Mouse (Mus musculus) midbrain, postnatal 0 days (tissue): ENCODE data around the gene Cyfip2. TPM values are rescaled to one million over a fixed set of nuclear protein-coding genes. Genes with fewer than 3 reads are reported as not detected.

Experiments
- ATAC-seq: fragments of 200-750 bp; cut with Nextera tagmentation; 2 replicates; pipeline ENCODE4 v1.8.0; 2017; ENCODE audit warnings: moderate number of reproducible peaks, mild to moderate bottlenecking, moderate TSS enrichment, moderate library complexity; ENCODE audit not compliant: low FRiP score
- DNase-seq: peaks from one replicate; pipeline ENCODE4 v3.0.0-alpha.2; 2015; ENCODE audit warnings: low spot score
- H3K27ac ChIP-seq: fragments of 300-500 bp; sonication (generic); 2 replicates; pipeline ENCODE4 v1.5.1; 2014; ENCODE audit warnings: low read depth, mild to moderate bottlenecking, low read length, mixed read lengths
- H3K27me3 ChIP-seq: fragments of 300-500 bp; sonication (generic); 2 replicates; pipeline ENCODE4 v1.6.1; 2014; ENCODE audit warnings: low read length, control low read depth, mixed read lengths; ENCODE audit not compliant: insufficient read depth
- H3K36me3 ChIP-seq: fragments of 300-500 bp; sonication (generic); 2 replicates; pipeline ENCODE4 v1.6.1; 2014; ENCODE audit warnings: low read length, control low read depth, mixed read lengths; ENCODE audit not compliant: insufficient read depth
- H3K4me1 ChIP-seq: fragments of 300-500 bp; sonication (generic); 2 replicates; pipeline ENCODE4 v1.6.1; 2014; ENCODE audit warnings: mild to moderate bottlenecking, control low read depth, antibody characterized with exemption, low read length, mixed read lengths; ENCODE audit not compliant: insufficient read depth
- H3K4me2 ChIP-seq: fragments of 300-500 bp; sonication (generic); 2 replicates; pipeline ENCODE4 v1.6.1; 2014; ENCODE audit warnings: low read depth, mild to moderate bottlenecking, low read length, mixed read lengths; ENCODE audit not compliant: poor library complexity, severe bottlenecking
- H3K4me3 ChIP-seq: fragments of 300-500 bp; sonication (generic); 2 replicates; pipeline ENCODE4 v1.5.1; 2014; ENCODE audit warnings: low read depth, mild to moderate bottlenecking, low read length, moderate library complexity
- H3K9ac ChIP-seq: fragments of 300-500 bp; sonication (generic); replicated peaks from 2 replicates; pipeline ENCODE4 v1.6.1; 2014; ENCODE audit warnings: mild to moderate bottlenecking, low read length, moderate library complexity, mixed read lengths; ENCODE audit not compliant: poor library complexity, severe bottlenecking
- H3K9me3 ChIP-seq: fragments of 300-500 bp; sonication (generic); 2 replicates; pipeline ENCODE4 v1.6.1; 2016; ENCODE audit warnings: low read length, control low read depth
- CTCF ChIP-seq: IDR thresholded peaks from 2 replicates; pipeline ENCODE4 v1.5.1; 2016; ENCODE audit warnings: antibody characterized with exemption, mild to moderate bottlenecking
- WGBS: fragments of 180-500 bp; shearing (Covaris S2); extraction: QIAGEN DNeasy Blood & Tissue Kit; methylation state at CpG from one replicate; pipeline ENCODE4 v1.1.7; 2014; 5-methylcytosine and 5-hydroxymethylcytosine counted together
- microRNA-seq: library from miRNA; unstranded; fragments of <30 nt; microRNA quantifications from one replicate; pipeline ENCODE4, GENCODE M21; 2016; ENCODE audit warnings: borderline number of aligned reads
- polyA plus RNA-seq: library from polyadenylated mRNA; unstranded; fragments of >200 nt; fragmentation: Nextera tagmentation; extraction: Ambion mirVana; gene quantifications from 2 replicates; pipeline ENCODE4 v1.2.1, GENCODE M21; 2015
- total RNA-seq: library from RNA; depleted of rRNA; stranded (reverse); fragments of >200 nt; gene quantifications from 2 replicates; pipeline ENCODE4 v1.2.3, GENCODE M21; 2014; rRNA removed

Cyfip2 gene
- total and polyA plus RNA-seq, 2 experiments from 2014 or later, result 83.7 to 133 TPM

DNA sequence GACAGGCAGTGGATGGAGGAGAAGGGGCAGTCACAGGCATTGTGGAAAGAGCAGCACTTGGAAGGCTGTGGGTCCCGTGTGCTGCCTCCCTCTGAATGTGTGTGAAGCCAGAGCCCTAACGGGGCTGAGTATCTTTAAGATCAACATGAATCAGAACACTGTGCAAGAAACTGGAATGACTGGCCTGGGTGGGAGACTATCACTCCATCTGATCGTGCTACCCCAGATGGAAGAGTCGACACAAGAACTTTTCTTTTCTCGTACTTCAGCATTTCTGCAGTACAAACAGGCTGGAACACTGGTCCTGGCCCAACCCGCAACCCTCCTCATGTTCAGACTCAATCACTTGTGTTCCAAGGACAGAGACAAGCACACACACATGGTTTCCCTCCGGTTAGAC, 144.2 kb downstream of the Cyfip2 start:
- no peaks in the 10 kb centered on the region for H3K4me1 ChIP-seq
- WGBS, result 94% methylated on average over 7 of the region's 7 CpGs
- no peak for TF ChIP-seq CTCF
- no peaks in the 10 kb centered on the region for H3K9me3 ChIP-seq
- ATAC-seq (no peak), DNase-seq (no peak)
- no peak overlapping the region for H3K4me2 ChIP-seq
- no peak overlapping the region for H3K27ac ChIP-seq
- H3K4me3 ChIP-seq, result no peak overlapping the region
- no peak overlapping the region for H3K9ac ChIP-seq
- H3K27me3 ChIP-seq, result peaks cover 7% of the 10 kb centered on the region
- no peaks in the 10 kb centered on the region for H3K36me3 ChIP-seq

DNA sequence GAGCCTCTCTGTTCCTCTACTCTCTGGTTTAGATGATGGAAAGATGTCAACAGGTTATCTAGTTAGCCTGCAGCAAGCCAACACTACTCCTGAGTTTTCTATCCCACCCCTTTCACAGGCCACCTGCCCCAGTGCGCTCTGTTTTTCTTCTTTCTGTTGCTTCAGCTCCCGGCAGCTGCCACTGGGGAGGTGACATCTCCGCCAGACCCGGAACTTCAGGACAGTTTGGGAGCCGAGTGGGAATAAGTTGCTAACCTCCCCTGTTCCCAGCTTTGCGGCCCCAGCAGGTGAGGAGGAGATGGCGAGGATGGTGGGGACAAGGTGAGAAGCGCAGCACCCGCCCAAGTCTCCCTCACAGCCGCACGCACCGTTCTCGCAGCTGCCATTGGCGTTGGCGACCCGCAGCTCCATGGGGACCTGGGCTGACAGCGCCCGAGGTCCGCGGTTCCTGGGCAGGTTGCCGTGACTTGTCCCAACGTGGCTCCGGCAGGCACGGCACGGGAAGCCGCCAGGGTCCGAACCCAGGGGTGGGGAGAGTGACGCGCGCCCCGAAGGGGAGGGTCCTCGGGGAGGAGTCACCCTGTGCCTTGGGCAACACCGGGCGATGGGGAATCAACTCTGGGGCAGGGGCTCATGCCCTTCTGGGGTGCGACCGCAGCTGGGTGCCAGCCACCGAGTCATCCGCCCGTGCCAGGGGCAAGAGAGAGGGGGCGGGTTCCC, 146.6 kb downstream of the Cyfip2 start, which contains the start of gene Nipal4:
Gene Nipal4 (minus strand): TSS at position 643 of the 720 bp plus-strand sequence.
- Histone ChIP-seq H3K36me3 (no peaks in the 10 kb centered on the region), H3K4me1 (no peaks in the 10 kb centered on the region), H3K27me3 (peaks cover 7% of the 10 kb centered on the region), H3K4me3 (peak within 1 kb of the TSS; percentile 57), H3K27ac (no peak within 1 kb of the TSS), H3K4me2 (peak within 1 kb of the TSS; percentile 99), H3K9me3 (no peaks in the 10 kb centered on the region), H3K9ac (peak within 1 kb of the TSS; percentile 59)
- DNase-seq (no peak), ATAC-seq (peak; percentile 65)
- TF ChIP-seq CTCF, result no peak
- WGBS, result 2% methylated on average over 38 of the region's 40 CpGs

DNA sequence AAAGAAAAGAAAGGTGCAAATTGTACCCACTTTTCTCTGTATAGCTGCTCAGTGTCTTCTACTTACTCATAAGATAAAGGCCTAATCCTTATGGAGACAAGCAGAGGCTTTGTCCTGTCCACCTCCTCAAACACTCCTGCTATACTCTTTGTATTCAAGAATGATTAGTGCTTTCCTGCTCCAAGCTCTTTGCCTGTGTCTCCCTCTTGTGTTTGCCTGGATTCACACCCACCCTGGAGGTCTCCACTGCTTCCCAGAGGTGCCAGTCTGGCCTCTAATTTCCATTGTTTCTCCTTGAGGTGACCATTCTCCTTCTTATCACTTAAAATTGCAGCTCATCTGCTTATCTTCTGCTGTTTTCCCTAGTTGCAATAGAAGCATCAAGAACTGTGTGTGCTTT, 155.2 kb downstream of the Cyfip2 start:
- H3K9ac ChIP-seq, result no peak overlapping the region
- no peaks in the 10 kb centered on the region for H3K27me3 ChIP-seq
- DNase-seq (no peak), ATAC-seq (no peak)
- H3K36me3 ChIP-seq, result no peaks in the 10 kb centered on the region
- no peaks in the 10 kb centered on the region for H3K4me1 ChIP-seq
- no peak overlapping the region for H3K4me2 ChIP-seq
- no peak overlapping the region for H3K4me3 ChIP-seq
- no peaks in the 10 kb centered on the region for H3K9me3 ChIP-seq
- TF ChIP-seq CTCF, result peak; percentile 51
- H3K27ac ChIP-seq, result no peak overlapping the region

DNA sequence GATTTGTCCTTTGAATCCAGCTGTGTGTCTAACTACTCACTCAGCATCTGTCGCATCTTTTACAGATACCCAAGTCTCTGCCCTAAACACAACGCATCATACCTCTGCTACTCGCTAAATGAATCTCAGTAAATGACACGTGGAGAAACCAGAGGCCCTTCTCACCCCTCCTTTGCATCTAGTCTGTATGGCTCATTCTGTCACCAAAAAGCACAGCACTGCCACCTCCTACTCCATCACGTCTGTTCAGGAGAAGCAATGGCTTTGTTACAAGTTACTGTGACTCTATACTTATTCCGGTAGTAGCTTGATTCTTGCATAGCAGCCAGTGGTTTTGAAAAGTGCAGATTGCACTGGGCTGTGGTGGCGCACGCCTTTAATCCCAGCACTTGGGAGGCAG, 155.7 kb downstream of the Cyfip2 start:
- ATAC-seq (no peak), DNase-seq (no peak)
- Histone ChIP-seq H3K9ac (no peak overlapping the region), H3K4me1 (no peaks in the 10 kb centered on the region), H3K27me3 (no peaks in the 10 kb centered on the region), H3K36me3 (no peaks in the 10 kb centered on the region), H3K4me2 (no peak overlapping the region), H3K4me3 (no peak overlapping the region), H3K27ac (no peak overlapping the region), H3K9me3 (no peaks in the 10 kb centered on the region)
- 90% methylated on average over 8 of the region's 8 CpGs for WGBS
- TF ChIP-seq CTCF, result no peak

DNA sequence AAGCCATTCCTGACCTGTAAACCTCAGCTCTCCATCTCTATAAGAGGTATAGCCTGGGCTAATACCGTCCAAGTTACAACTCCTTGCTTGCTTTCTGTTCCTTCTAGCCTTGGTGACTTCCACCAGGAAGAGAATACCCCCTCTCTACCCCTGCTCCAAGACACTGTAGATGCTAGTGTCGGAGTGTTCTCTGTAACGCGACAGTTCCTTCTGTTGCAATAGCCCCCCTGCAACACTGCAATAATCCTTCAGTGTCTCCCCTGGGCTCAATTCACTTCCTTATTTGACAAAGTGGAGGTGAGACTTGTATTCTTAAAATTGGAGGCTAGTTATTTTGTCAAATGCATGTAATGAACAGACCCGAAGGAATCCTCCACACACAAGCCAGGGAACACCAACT, 166.0 kb downstream of the Cyfip2 start:
- ATAC-seq (no peak), DNase-seq (no peak)
- no peak overlapping the region for H3K9ac ChIP-seq
- peaks cover 17% of the 10 kb centered on the region for H3K36me3 ChIP-seq
- H3K4me1 ChIP-seq, result no peaks in the 10 kb centered on the region
- no peaks in the 10 kb centered on the region for H3K9me3 ChIP-seq
- H3K27me3 ChIP-seq, result no peaks in the 10 kb centered on the region
- WGBS, result 93% methylated on average over 5 of the region's 5 CpGs
- no peak for TF ChIP-seq CTCF
- no peak overlapping the region for H3K27ac ChIP-seq
- H3K4me2 ChIP-seq, result no peak overlapping the region
- no peak overlapping the region for H3K4me3 ChIP-seq

DNA sequence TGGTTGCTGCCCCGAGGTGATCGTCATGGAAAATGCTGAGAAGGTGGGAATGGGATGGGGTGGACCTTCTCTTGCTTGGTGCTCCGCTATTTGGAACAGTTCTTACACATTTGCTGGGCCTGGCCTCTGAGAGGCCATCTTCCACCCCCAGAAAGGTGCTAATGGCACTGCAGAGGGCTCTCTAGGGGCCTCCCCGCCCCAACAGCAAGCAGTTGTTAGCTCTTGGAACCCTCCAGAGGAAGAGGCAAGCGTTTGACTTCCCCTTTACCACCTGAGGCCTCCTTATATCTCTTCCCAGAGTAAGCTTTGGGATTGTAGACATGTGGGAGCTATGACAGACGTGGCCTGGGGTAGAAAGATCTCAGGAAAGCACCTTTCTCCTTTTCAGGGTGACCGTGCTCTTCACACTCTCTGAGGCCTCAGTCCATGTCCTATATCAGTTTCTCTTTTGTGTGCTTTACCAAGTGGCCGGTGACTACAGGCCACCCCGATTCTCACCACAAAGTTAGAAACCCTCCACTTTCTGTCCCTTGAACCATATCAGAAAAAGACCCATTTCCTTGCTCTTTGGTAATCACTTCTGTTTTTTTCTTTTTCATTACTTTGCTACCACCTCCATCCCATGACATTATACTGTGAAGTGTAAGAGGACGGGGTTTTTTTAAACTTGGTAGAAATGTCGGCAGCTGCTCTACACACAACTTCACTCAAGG, 167.3 kb downstream of the Cyfip2 start:
- no peak overlapping the region for H3K4me2 ChIP-seq
- no peak overlapping the region for H3K4me3 ChIP-seq
- no peak for TF ChIP-seq CTCF
- peaks cover 28% of the 10 kb centered on the region for H3K36me3 ChIP-seq
- no peaks in the 10 kb centered on the region for H3K9me3 ChIP-seq
- ATAC-seq, result no peak
- no peaks in the 10 kb centered on the region for H3K27me3 ChIP-seq
- WGBS, result 90% methylated on average over 11 of the region's 11 CpGs
- H3K9ac ChIP-seq, result no peak overlapping the region
- H3K27ac ChIP-seq, result no peak overlapping the region
- no peaks in the 10 kb centered on the region for H3K4me1 ChIP-seq
- DNase-seq, result no peak

Small RNA genes within 50 kb of the gene (microRNA-seq; reads per million reads assigned to microRNA genes)
- not detected for gene Mir7239

Other genes starting within 250 kb of the Cyfip2 start
- 0.27 and 0.33 TPM in 2 replicates for gene Nipal4, start 146.4 kb downstream of the Cyfip2 start, total RNA-seq
- gene Nipal4, start 146.4 kb downstream of the Cyfip2 start, polyA plus RNA-seq, result 0.10 and 0.17 TPM in 2 replicates
- 11.8 and 12.2 TPM in 2 replicates for gene Fndc9, start 77.3 kb downstream of the Cyfip2 start, total RNA-seq
- gene Fndc9, start 77.3 kb downstream of the Cyfip2 start, polyA plus RNA-seq, result 18.9 and 20.8 TPM in 2 replicates
- 0.05 and 0.16 TPM in 2 replicates for gene Itk, start 76.7 kb upstream of the Cyfip2 start, total RNA-seq
- 0.05 and 0.06 TPM in 2 replicates for gene Itk, start 76.7 kb upstream of the Cyfip2 start, polyA plus RNA-seq
- gene Fam71b, start 83.7 kb upstream of the Cyfip2 start, total RNA-seq, result not detected in 2 replicates
- gene Fam71b, start 83.7 kb upstream of the Cyfip2 start, polyA plus RNA-seq, result not detected in 2 replicates
- 19.4 and 20.1 TPM in 2 replicates for gene Med7, start 124.1 kb upstream of the Cyfip2 start, total RNA-seq
- 53.3 and 53.8 TPM in 2 replicates for gene Med7, start 124.1 kb upstream of the Cyfip2 start, polyA plus RNA-seq
- 0.09 and 0.44 TPM in 2 replicates for gene Havcr2, start 142.1 kb upstream of the Cyfip2 start, total RNA-seq
- gene Havcr2, start 142.1 kb upstream of the Cyfip2 start, polyA plus RNA-seq, result 0.23 and 0.32 TPM in 2 replicates
- gene Gm12169, start 211.4 kb upstream of the Cyfip2 start, total RNA-seq, result not detected in 2 replicates
- not detected in 2 replicates for gene Gm12169, start 211.4 kb upstream of the Cyfip2 start, polyA plus RNA-seq